Mouse (Mus musculus) frontal cortex, postnatal 25 days (tissue): ENCODE data around the gene Kl.
A peak's percentile ranks its signal among the peaks of the same experiment; 100 is the strongest.

Experiments used
- DNase-seq, 2 experiments: peaks; one replicate each; pipeline ENCODE4 v3.0.0; 2022; ENCODE audit warnings: low spot score in 2 of 2

The Kl gene

GRCm38 (mm10) chr5:150952328-150952668, at the start of gene Kl:
TSS of gene Kl (plus strand) at chr5:150952607.
- no peak for DNase-seq

- peak; percentile 3 to 41 for DNase-seq
Measured at GRCm38 (mm10) chr5:150906053-150907040, 46.1 kb upstream of the Kl start.

GRCm38 (mm10) chr5:150912156-150912555, 40.3 kb upstream of the Kl start:
- DNase-seq = no peak

- DNase-seq = no peak
Measured at GRCm38 (mm10) chr5:150912656-150913055, 39.8 kb upstream of the Kl start.

- DNase-seq = no peak
Measured at GRCm38 (mm10) chr5:150915080-150916055, 37.0 kb upstream of the Kl start.

- DNase-seq = no peak
Measured at GRCm38 (mm10) chr5:150917131-150917858, 35.1 kb upstream of the Kl start.

GRCm38 (mm10) chr5:150918599-150918998, 33.8 kb upstream of the Kl start:
- no peak for DNase-seq

GRCm38 (mm10) chr5:150919269-150919668, 33.1 kb upstream of the Kl start:
- DNase-seq = no peak

- no peak for DNase-seq
Measured at GRCm38 (mm10) chr5:150919961-150920360, 32.4 kb upstream of the Kl start.

GRCm38 (mm10) chr5:150929406-150929805, 23.0 kb upstream of the Kl start:
- DNase-seq = no peak

GRCm38 (mm10) chr5:150932596-150932995, 19.8 kb upstream of the Kl start:
- no peak for DNase-seq

- DNase-seq = no peak
Measured at GRCm38 (mm10) chr5:150936213-150936612, 16.2 kb upstream of the Kl start.

- no peak for DNase-seq
Measured at GRCm38 (mm10) chr5:150936807-150937206, 15.6 kb upstream of the Kl start.

- no peak for DNase-seq
Measured at GRCm38 (mm10) chr5:150937501-150937900, 14.9 kb upstream of the Kl start.

- no peak for DNase-seq
Measured at GRCm38 (mm10) chr5:150945576-150945975, 6.8 kb upstream of the Kl start.

- no peak for DNase-seq
Measured at GRCm38 (mm10) chr5:150949131-150949530, 3.3 kb upstream of the Kl start.

- peak in 1 of 2 experiments; percentile 25 for DNase-seq
Measured at GRCm38 (mm10) chr5:150951325-150951724, 1.1 kb upstream of the Kl start.

- DNase-seq = no peak
Measured at GRCm38 (mm10) chr5:150952669-150953521, 488 bp downstream of the Kl start.

GRCm38 (mm10) chr5:150954791-150955190, 2.4 kb downstream of the Kl start:
- no peak for DNase-seq

GRCm38 (mm10) chr5:150959861-150960260, 7.5 kb downstream of the Kl start:
- no peak for DNase-seq

GRCm38 (mm10) chr5:150961615-150962014, 9.2 kb downstream of the Kl start:
- DNase-seq = no peak
